Mouse (Mus musculus) embryonic facial prominence, embryonic 10.5 days (tissue): ENCODE results near the gene Tex14. TPM values are rescaled to one million over a fixed set of nuclear protein-coding genes. Genes with fewer than 3 reads are reported as not detected.

Source experiments
- DNase-seq: peaks from one replicate; pipeline ENCODE4 v3.0.0-alpha.2; 2017; ENCODE audit warnings: low spot score
- H3K27ac ChIP-seq: fragments of 300-500 bp; sonication (generic); replicated peaks from 2 replicates; pipeline ENCODE4 v1.5.1; 2016; ENCODE audit warnings: mild to moderate bottlenecking
- H3K27me3 ChIP-seq: fragments of 300-500 bp; sonication (generic); replicated peaks from 2 replicates; pipeline ENCODE4 v1.6.1; 2016; ENCODE audit warnings: low read depth, mild to moderate bottlenecking; ENCODE audit not compliant: poor library complexity, severe bottlenecking
- H3K36me3 ChIP-seq: fragments of 300-500 bp; sonication (generic); replicated peaks from 2 replicates; pipeline ENCODE4 v1.6.1; 2016; ENCODE audit warnings: mild to moderate bottlenecking, moderate library complexity
- H3K4me1 ChIP-seq: fragments of 300-500 bp; sonication (generic); 2 replicates; pipeline ENCODE4 v1.6.1; 2016
- H3K4me3 ChIP-seq: fragments of 300-500 bp; sonication (generic); 2 replicates; pipeline ENCODE4 v1.5.1; 2016; ENCODE audit warnings: mild to moderate bottlenecking, moderate library complexity
- H3K9me3 ChIP-seq: fragments of 300-500 bp; sonication (generic); 2 replicates; pipeline ENCODE4 v1.6.1; 2016; ENCODE audit warnings: mild to moderate bottlenecking
- WGBS: fragments of 180-500 bp; shearing (Covaris S2); methylation state at CpG from one replicate; pipeline ENCODE4 v1.1.7; 2016; 5-methylcytosine and 5-hydroxymethylcytosine counted together
- polyA plus RNA-seq: library from polyadenylated mRNA; unstranded; fragments of >200 nt; fragmentation: Nextera tagmentation; extraction: Ambion mirVana; gene quantifications from 2 replicates; pipeline ENCODE4 v1.2.1, GENCODE M21; 2016

The Tex14 gene
- polyA plus RNA-seq, 1 experiment from 2014 or later, result not detected

DNA sequence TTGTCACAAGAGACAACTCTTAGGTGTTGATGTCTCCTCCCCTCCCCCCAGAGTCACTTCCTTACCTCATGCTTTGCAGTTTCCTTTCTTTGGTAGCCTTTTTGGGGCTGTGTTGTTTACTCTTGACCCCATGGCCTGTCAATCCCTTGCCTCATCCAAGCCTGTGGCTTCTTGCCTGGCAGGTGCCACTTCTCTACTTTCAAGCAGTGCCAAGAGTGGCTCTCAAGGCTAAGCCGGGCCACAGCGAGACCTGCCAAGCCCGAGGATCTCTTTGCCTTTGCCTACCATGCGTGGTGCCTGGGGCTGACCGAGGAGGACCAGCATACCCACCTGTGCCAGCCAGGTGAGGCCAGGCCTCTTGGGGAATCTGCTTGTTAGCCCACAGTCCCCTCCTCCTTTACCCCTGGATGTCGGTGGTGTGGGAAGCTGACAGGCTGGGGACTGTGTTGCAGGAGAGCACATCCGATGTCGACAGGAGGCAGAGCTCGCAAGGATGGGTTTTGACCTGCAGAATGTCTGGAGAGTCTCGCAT, 195.5 kb downstream of the Tex14 start:
- Histone ChIP-seq H3K27me3 (no peaks in the 10 kb centered on the region), H3K9me3 (no peaks in the 10 kb centered on the region), H3K36me3 (peaks cover 91% of the 10 kb centered on the region), H3K4me1 (peaks cover 21% of the 10 kb centered on the region), H3K4me3 (no peak overlapping the region), H3K27ac (no peak overlapping the region)
- DNase-seq, result no peak
- WGBS, result 94% methylated on average over 10 of the region's 10 CpGs

- no peaks in the 10 kb centered on the region for H3K27me3 ChIP-seq
- H3K9me3 ChIP-seq, result no peaks in the 10 kb centered on the region
- WGBS, result 96% methylated on average over 9 of the region's 9 CpGs
- peaks cover 100% of the 10 kb centered on the region for H3K36me3 ChIP-seq
- peaks cover 2% of the 10 kb centered on the region; the same call in 1 of the 2 replicates for H3K4me1 ChIP-seq
- H3K4me3 ChIP-seq, result no peak overlapping the region
- no peak overlapping the region for H3K27ac ChIP-seq
- DNase-seq, result no peak
These were observed 197.4 kb downstream of the Tex14 start for GRCm38 (mm10) chr11:87602234-87602633.

- no peak for DNase-seq
- no peak overlapping the region for H3K27ac ChIP-seq
- H3K4me1 ChIP-seq, result no peaks in the 10 kb centered on the region
- H3K9me3 ChIP-seq, result no peaks in the 10 kb centered on the region
- WGBS, result 93% methylated on average over 2 of the region's 2 CpGs
- H3K36me3 ChIP-seq, result peaks cover 100% of the 10 kb centered on the region
- H3K4me3 ChIP-seq, result no peak overlapping the region
- no peaks in the 10 kb centered on the region for H3K27me3 ChIP-seq
These were observed 198.7 kb downstream of the Tex14 start for GRCm38 (mm10) chr11:87603571-87603970.

Other genes starting within 250 kb of the Tex14 start
- 2.9 and 3.2 TPM in 2 replicates for gene Ppm1e, start 46.0 kb upstream of the Tex14 start, polyA plus RNA-seq
- 11.5 and 11.9 TPM in 2 replicates for gene Rad51c, start 111 bp upstream of the Tex14 start, polyA plus RNA-seq
- not detected in 2 replicates for gene Gm11492, start 161.6 kb downstream of the Tex14 start, polyA plus RNA-seq
- 4.1 and 6.1 TPM in 2 replicates for gene Sept4, start 163.8 kb downstream of the Tex14 start, polyA plus RNA-seq
- 71.1 and 79.2 TPM in 2 replicates for gene Mtmr4, start 187.1 kb downstream of the Tex14 start, polyA plus RNA-seq
- 0.27 and 0.41 TPM in 2 replicates for gene Hsf5, start 212.1 kb downstream of the Tex14 start, polyA plus RNA-seq